Mouse (Mus musculus): Measurements from ENCODE around the gene Sdf2.

Sdf2 gene

GRCm38 (mm10) chr11:78245627-78246317 lies at the start of gene Sdf2, which contains the start of gene Supt6:
TSS of gene Sdf2 (plus strand) at chr11:78245746.
TSS of gene Supt6 (minus strand) at chr11:78245987.
- peak; percentile 92 for DNase-seq (ENCODE audit: low read depth, low spot score)

- DNase-seq (ENCODE audit: low read depth, low spot score), result no peak
Measured at GRCm38 (mm10) chr11:78202372-78202771, 43.2 kb upstream of the Sdf2 start.

GRCm38 (mm10) chr11:78204287-78204686 lies 41.3 kb upstream of the Sdf2 start:
- DNase-seq (ENCODE audit: low read depth, low spot score), result no peak

GRCm38 (mm10) chr11:78205361-78206206 lies 40.0 kb upstream of the Sdf2 start:
- no peak for DNase-seq (ENCODE audit: low read depth, low spot score)

- no peak for DNase-seq (ENCODE audit: low read depth, low spot score)
Measured at GRCm38 (mm10) chr11:78207190-78207589, 38.4 kb upstream of the Sdf2 start.

GRCm38 (mm10) chr11:78209886-78210285 lies 35.7 kb upstream of the Sdf2 start:
- DNase-seq (ENCODE audit: low read depth, low spot score), result no peak

- DNase-seq (ENCODE audit: low read depth, low spot score), result no peak
Measured at GRCm38 (mm10) chr11:78210615-78211014, 34.9 kb upstream of the Sdf2 start.

- no peak for DNase-seq (ENCODE audit: low read depth, low spot score)
Measured at GRCm38 (mm10) chr11:78211513-78211912, 34.0 kb upstream of the Sdf2 start.

GRCm38 (mm10) chr11:78213086-78213817 lies 32.3 kb upstream of the Sdf2 start:
- DNase-seq (ENCODE audit: low read depth, low spot score), result no peak

GRCm38 (mm10) chr11:78215709-78216317 lies 29.7 kb upstream of the Sdf2 start:
- DNase-seq (ENCODE audit: low read depth, low spot score), result no peak

- DNase-seq (ENCODE audit: low read depth, low spot score), result no peak
Measured at GRCm38 (mm10) chr11:78223586-78223985, 22.0 kb upstream of the Sdf2 start.

GRCm38 (mm10) chr11:78231518-78231917 lies 14.0 kb upstream of the Sdf2 start:
- DNase-seq (ENCODE audit: low read depth, low spot score), result no peak

GRCm38 (mm10) chr11:78240193-78240857 lies 5.2 kb upstream of the Sdf2 start:
- no peak for DNase-seq (ENCODE audit: low read depth, low spot score)

GRCm38 (mm10) chr11:78245261-78245626 lies 302 bp upstream of the Sdf2 start:
- no peak for DNase-seq (ENCODE audit: low read depth, low spot score)

- no peak for DNase-seq (ENCODE audit: low read depth, low spot score)
Measured at GRCm38 (mm10) chr11:78246318-78247011, 919 bp downstream of the Sdf2 start.

GRCm38 (mm10) chr11:78247012-78247348 lies 1.4 kb downstream of the Sdf2 start:
- DNase-seq (ENCODE audit: low read depth, low spot score), result no peak

GRCm38 (mm10) chr11:78247727-78248140 lies 2.2 kb downstream of the Sdf2 start:
- DNase-seq (ENCODE audit: low read depth, low spot score), result peak; percentile 67

- DNase-seq (ENCODE audit: low read depth, low spot score), result no peak
Measured at GRCm38 (mm10) chr11:78256618-78257017, 11.1 kb downstream of the Sdf2 start.

- no peak for DNase-seq (ENCODE audit: low read depth, low spot score)
Measured at GRCm38 (mm10) chr11:78260489-78261258, 15.1 kb downstream of the Sdf2 start.

Measured in WW6 (cell line).